Mouse (Mus musculus) heart, embryonic 14.5 days (tissue): ENCODE measurements around the gene Thoc5. TPM values are rescaled to one million over a fixed set of nuclear protein-coding genes. Genes with fewer than 3 reads are reported as not detected.

Source experiments
- ATAC-seq: fragments of 200-750 bp; cut with Nextera tagmentation; 2 replicates; pipeline ENCODE4 v1.8.0; 2017; ENCODE audit warnings: low read depth, moderate TSS enrichment; ENCODE audit not compliant: insufficient number of reproducible peaks, insufficient read depth, low FRiP score
- H3K27ac ChIP-seq, 2 experiments: fragments of 200-500 bp in 1 of 2; fragments of 300-500 bp in 1 of 2; sonication (generic) in 1 of 2; replicated peaks in 1 of 2; 2 replicates each; pipeline ENCODE4 v1.5.1; 2012 to 2014; ENCODE audit warnings: low read depth in 2 of 2, low read length in 2 of 2, control low read depth in 1 of 2, mild to moderate bottlenecking in 1 of 2, mixed read lengths in 1 of 2; ENCODE audit not compliant: control insufficient read depth in 1 of 2, insufficient read depth in 1 of 2
- H3K27me3 ChIP-seq: fragments of 300-500 bp; sonication (generic); 2 replicates; pipeline ENCODE4 v1.6.1; 2014; ENCODE audit warnings: mild to moderate bottlenecking, low read length, control low read depth; ENCODE audit not compliant: control insufficient read depth, insufficient read depth
- H3K36me3 ChIP-seq: fragments of 300-500 bp; sonication (generic); 2 replicates; pipeline ENCODE4 v1.6.1; 2014; ENCODE audit warnings: mild to moderate bottlenecking, control low read depth, low read length, mixed read lengths; ENCODE audit not compliant: control insufficient read depth, insufficient read depth
- H3K4me1 ChIP-seq, 2 experiments: fragments of 200-500 bp in 1 of 2; fragments of 300-500 bp in 1 of 2; sonication (generic) in 1 of 2; 2 replicates each; pipeline ENCODE4 v1.6.1; 2012 to 2014; ENCODE audit warnings: low read length in 2 of 2, control low read depth in 1 of 2, mixed read lengths in 1 of 2; ENCODE audit not compliant: control insufficient read depth in 2 of 2, insufficient read depth in 2 of 2
- H3K4me2 ChIP-seq: fragments of 300-500 bp; sonication (generic); 2 replicates; pipeline ENCODE4 v1.6.1; 2014; ENCODE audit warnings: mild to moderate bottlenecking, low read length
- H3K4me3 ChIP-seq, 2 experiments: fragments of 200-500 bp in 1 of 2; fragments of 300-500 bp in 1 of 2; sonication (generic) in 1 of 2; 2 replicates each; pipeline ENCODE4 v1.5.1; 2012 to 2014; ENCODE audit warnings: low read length in 2 of 2, mild to moderate bottlenecking in 2 of 2, control low read depth in 1 of 2, low read depth in 1 of 2, moderate library complexity in 1 of 2; ENCODE audit not compliant: control insufficient read depth in 1 of 2, insufficient read depth in 1 of 2
- H3K9ac ChIP-seq: fragments of 300-500 bp; sonication (generic); 2 replicates; pipeline ENCODE4 v1.6.1; 2014; ENCODE audit warnings: mild to moderate bottlenecking, low read length
- H3K9me3 ChIP-seq: fragments of 300-500 bp; sonication (generic); 2 replicates; pipeline ENCODE4 v1.6.1; 2016; ENCODE audit warnings: low read length, control low read depth; ENCODE audit not compliant: control insufficient read depth
- WGBS: fragments of 180-500 bp; shearing (Covaris S2); extraction: QIAGEN DNeasy Blood & Tissue Kit; methylation state at CpG from one replicate; pipeline ENCODE4 v1.1.7; 2014; 5-methylcytosine and 5-hydroxymethylcytosine counted together
- polyA plus RNA-seq: library from polyadenylated mRNA; unstranded; fragments of >200 nt; fragmentation: Nextera tagmentation; extraction: Ambion mirVana; gene quantifications from 2 replicates; pipeline ENCODE4 v1.2.1, GENCODE M21; 2014

Gene Thoc5
- polyA plus RNA-seq, 1 experiment from 2014 or later = 24.6 TPM

DNA sequence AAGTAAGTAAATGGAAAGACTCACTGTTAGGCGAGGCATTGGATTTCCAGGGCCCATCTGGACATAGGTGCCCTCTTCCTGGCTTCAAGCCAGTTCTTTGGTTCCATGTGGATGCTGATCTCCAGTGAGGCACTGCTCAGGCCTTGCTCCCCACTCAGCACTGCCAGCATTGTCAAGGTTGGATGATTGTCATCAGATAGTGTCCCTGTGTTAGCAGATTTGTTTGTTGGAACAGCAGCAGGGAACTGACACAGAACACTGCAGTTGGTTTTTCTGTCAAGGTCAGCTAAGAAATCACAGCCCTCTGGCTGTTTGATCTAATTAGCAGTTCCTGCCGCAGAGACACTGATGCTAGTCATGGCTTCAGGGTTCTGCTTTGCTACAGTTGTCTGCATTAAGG lies 26.2 kb downstream of the Thoc5 start:
- ATAC-seq = no peak
- no peaks in the 10 kb centered on the region for H3K9me3 ChIP-seq
- H3K4me2 ChIP-seq = no peak overlapping the region
- no peak overlapping the region for H3K27ac ChIP-seq
- H3K36me3 ChIP-seq = peaks cover 92% of the 10 kb centered on the region
- H3K9ac ChIP-seq = no peak overlapping the region
- H3K4me3 ChIP-seq = no peak overlapping the region
- 82% methylated on average over 2 of the region's 2 CpGs for WGBS
- H3K4me1 ChIP-seq = no peaks in the 10 kb centered on the region
- H3K27me3 ChIP-seq = no peaks in the 10 kb centered on the region

DNA sequence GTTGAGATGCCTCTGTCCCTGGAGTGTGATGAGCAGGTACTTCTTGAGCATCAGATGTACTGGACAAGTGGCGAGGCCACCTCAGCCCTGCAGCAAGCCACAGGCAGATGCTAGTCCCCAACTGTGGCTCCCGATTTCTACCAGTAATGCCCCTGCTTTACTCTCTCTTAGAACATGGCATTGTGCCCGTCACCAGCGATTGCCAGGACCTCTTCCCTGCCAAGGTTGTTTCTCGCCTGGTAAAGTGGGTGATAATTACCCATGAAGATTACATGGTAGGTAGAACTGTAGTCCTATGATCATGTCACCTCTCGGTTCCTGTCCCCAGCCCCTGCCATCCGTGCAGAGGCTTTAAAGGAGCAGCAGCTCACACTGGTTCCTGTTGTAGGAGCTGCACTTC lies 26.6 kb downstream of the Thoc5 start:
- Histone ChIP-seq H3K4me2 (no peak overlapping the region), H3K9me3 (no peaks in the 10 kb centered on the region), H3K4me1 (0 out of 4 replicates have a peak, but pooled peaks cover 0 to 3% of the 10 kb centered on the region in 2 experiments), H3K27ac (no peak overlapping the region), H3K4me3 (no peak overlapping the region), H3K9ac (no peak overlapping the region), H3K27me3 (no peaks in the 10 kb centered on the region), H3K36me3 (peaks cover 93% of the 10 kb centered on the region)
- WGBS = 90% methylated on average over 7 of the region's 7 CpGs
- no peak for ATAC-seq

DNA sequence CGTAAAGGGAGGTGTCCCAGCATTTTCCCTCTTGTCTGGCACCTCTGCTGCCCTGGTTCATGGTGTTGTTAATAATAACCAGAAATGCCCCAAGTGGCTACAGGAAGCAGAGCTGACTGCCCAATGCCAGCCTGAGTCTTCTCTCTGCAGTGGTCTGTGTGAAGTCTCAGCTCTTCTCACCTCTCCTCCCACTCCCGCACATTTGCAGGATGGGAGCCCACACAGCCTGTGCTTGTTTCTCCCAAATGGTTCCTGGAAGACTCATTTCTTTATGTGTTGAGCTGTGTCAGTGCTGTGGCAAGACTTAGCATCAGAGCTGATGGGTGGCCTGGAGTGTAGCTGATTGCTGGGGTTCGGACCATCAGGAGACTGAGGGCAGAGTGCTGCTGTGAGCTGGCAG lies 32.1 kb downstream of the Thoc5 start:
- Histone ChIP-seq H3K36me3 (peaks cover 65% of the 10 kb centered on the region), H3K27me3 (no peaks in the 10 kb centered on the region), H3K9me3 (no peaks in the 10 kb centered on the region), H3K4me2 (no peak overlapping the region), H3K27ac (no peak overlapping the region), H3K4me1 (peaks cover 23 to 40% of the 10 kb centered on the region in 2 experiments), H3K9ac (no peak overlapping the region), H3K4me3 (no peak overlapping the region)
- no peak for ATAC-seq
- 84% methylated on average over 3 of the region's 3 CpGs for WGBS

DNA sequence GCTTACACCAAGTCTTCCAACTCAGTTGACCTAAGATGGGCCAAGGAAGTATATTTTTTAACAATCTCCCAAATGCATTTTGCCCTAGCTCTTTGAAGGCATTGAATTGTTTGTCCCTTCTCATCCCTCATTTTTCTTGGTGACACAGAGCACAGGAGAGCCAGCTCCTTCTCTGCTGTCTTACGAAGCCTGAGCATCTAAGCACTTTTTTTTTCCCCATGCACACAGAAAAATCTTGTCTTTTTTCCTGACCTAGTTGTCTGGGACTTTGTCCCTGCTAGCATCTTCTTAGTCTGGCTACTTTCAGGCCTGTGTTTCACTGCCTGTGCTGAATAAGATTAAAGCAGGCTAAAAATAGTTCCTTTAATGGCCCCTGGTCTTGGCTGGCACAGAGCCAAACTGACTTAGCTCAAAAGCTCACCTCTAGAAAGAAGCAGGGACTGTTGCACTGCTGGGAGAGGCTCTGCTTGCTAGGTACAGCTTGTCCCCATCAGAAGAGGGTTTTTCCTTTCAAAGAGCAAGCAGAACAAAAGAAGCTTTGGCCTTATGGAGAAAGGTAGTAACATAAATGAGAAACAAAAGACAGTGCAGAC lies 36.0 kb downstream of the Thoc5 start:
- WGBS = 15% methylated on average over 1 of the region's 1 CpGs
- H3K9ac ChIP-seq = peak overlapping the region; percentile 39
- H3K36me3 ChIP-seq = peaks cover 28% of the 10 kb centered on the region
- peak overlapping the region; percentile 69 to 87 for H3K27ac ChIP-seq
- no peaks in the 10 kb centered on the region for H3K27me3 ChIP-seq
- peak overlapping the region; percentile 38 for H3K4me2 ChIP-seq
- no peaks in the 10 kb centered on the region for H3K9me3 ChIP-seq
- peaks cover 23 to 40% of the 10 kb centered on the region in 2 experiments for H3K4me1 ChIP-seq
- no peak for ATAC-seq
- no peak overlapping the region for H3K4me3 ChIP-seq

DNA sequence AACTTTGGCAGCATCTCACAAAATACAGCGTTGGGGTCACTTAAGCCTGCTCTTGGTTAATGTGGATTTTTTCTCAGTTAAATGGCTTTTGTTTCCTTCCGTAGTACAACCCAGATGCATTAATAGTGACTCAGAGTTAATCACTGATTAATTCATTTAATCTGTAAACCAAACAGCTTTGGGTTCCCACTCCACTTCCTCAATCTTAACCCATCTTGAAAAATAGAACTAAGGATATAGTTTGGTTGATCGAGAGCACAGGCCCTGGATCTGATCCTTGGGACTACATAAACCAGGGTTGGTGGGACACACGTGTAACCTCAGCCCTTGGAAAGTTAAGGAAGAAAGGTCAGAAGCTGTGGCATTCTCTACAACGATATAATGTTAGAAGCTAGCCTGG lies 41.1 kb downstream of the Thoc5 start:
- peaks cover 5% of the 10 kb centered on the region in 2 experiments; a peak in 3 of 4 replicates for H3K4me1 ChIP-seq
- WGBS = 78% methylated on average over 5 of the region's 5 CpGs
- ATAC-seq = no peak
- H3K9me3 ChIP-seq = no peaks in the 10 kb centered on the region
- no peak overlapping the region for H3K27ac ChIP-seq
- H3K27me3 ChIP-seq = no peaks in the 10 kb centered on the region
- H3K36me3 ChIP-seq = no peaks in the 10 kb centered on the region
- H3K4me3 ChIP-seq = no peak overlapping the region
- no peak overlapping the region for H3K9ac ChIP-seq
- H3K4me2 ChIP-seq = no peak overlapping the region

DNA sequence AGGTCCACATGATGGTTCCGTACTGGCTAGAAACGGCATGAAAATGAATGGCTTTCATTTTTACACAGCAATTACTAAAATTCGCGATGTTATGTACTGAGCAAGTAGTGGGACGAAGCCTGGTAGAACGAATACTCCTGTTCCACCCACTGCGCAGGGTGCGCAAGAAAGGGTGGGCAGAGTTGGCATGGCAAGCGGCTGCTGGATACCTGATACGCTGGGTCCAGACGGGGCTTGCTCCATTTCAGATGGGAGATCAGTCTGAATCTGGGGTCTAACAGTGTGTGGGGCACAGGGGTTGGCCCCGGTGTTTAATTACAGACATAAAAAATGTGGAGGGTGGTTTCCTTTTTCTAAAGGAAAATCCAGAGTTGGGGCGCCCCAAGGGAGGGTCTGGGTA lies 51.4 kb downstream of the Thoc5 start:
- no peak overlapping the region for H3K27ac ChIP-seq
- ATAC-seq = no peak

DNA sequence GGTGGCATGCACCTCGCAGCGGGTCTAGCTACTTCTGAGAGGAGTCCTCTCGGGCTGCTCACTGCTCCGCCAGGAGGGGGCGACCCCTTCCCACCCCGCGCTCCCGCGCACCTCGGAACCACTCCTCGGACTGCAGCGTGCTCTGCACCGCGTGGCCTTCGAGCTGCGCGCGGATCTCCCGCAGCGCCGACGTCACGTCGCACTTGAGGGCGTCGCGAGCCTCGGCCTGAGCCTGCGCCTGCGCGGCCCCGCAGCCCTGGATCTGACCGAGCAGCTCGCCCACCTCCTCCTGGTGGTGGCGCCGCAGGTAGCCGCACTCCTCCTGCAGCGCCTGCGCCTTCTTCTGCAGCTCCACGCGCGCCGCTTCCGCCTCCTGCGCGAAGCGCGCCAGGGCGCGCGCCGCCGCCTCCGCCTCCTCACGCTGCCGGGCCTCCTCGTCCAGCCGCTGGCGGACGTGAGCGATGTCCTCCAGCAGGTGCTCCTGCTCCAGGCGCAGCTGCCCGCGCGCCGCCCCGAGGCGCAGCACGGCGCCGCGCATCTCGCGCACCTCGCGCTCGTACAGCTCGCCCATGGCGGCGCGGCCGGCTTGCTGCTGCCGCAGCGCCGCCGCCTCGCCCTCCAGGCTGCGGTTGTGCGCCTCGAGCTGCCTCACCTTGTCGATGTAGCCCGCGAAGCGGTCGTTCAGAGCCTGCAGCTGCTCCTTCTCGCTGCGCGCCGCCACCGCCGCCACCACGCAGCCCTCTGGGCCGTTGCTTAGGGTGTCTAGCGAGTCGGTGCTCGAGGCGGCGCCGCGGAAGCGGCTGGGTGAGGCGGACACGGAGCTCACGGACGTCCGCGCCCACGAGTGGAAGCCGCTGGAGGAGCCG lies 52.1 kb downstream of the Thoc5 start:
- no peak; the same call in 1 of the 2 replicates for ATAC-seq
- under 1% methylated on average over 104 of the region's 120 CpGs for WGBS
- Histone ChIP-seq H3K4me3 (peak overlapping the region; percentile 43 to 55), H3K9me3 (no peaks in the 10 kb centered on the region), H3K4me2 (peak overlapping the region; percentile 93), H3K27ac (no peak overlapping the region), H3K9ac (peak overlapping the region; percentile 30), H3K27me3 (peaks cover 77% of the 10 kb centered on the region), H3K36me3 (no peaks in the 10 kb centered on the region), H3K4me1 (peaks cover 0 to 19% of the 10 kb centered on the region in 2 experiments; a peak in 3 of 4 replicates)

More for the DNA sequence above, 51.4 kb downstream of the Thoc5 start:
- peaks cover 0 to 19% of the 10 kb centered on the region in 2 experiments; a peak in 3 of 4 replicates for H3K4me1 ChIP-seq
- H3K9ac ChIP-seq = no peak overlapping the region; the same call in 1 of the 2 replicates
- 46% methylated on average over 13 of the region's 13 CpGs for WGBS
- peak overlapping the region; percentile 93 for H3K4me2 ChIP-seq
- no peaks in the 10 kb centered on the region for H3K36me3 ChIP-seq
- no peaks in the 10 kb centered on the region for H3K9me3 ChIP-seq
- peak overlapping the region in 1 of 2 experiments; percentile 55; a peak in 3 of 4 replicates for H3K4me3 ChIP-seq
- peaks cover 71% of the 10 kb centered on the region for H3K27me3 ChIP-seq
